Mouse (Mus musculus) heart, adult 2 months (tissue): Measurements from ENCODE around the gene Hltf.
A peak's percentile ranks its signal among the peaks of the same experiment; 100 is the strongest.

Source experiments
- CTCF ChIP-seq: fragments of 200-600 bp; IDR thresholded peaks from 2 replicates; pipeline ENCODE4 v1.8.1; 2022; ENCODE audit warnings: antibody characterized with exemption, mild to moderate bottlenecking, moderate library complexity
- POLR2A ChIP-seq: fragments of 200-500 bp; IDR thresholded peaks from 2 replicates; pipeline ENCODE4 v1.6.1; 2011; ENCODE audit warnings: mild to moderate bottlenecking, low read depth, low read length, control low read depth; ENCODE audit not compliant: insufficient read depth

GRCm38 (mm10) chr3:20076145-20077053 is 18.8 kb downstream of the Hltf start:
- no peak for TF ChIP-seq POLR2A
- peak; percentile 61 for TF ChIP-seq CTCF
